Mouse (Mus musculus) cerebellum, adult 11 months (tissue): ENCODE measurements at regions not wholly inside any gene's neighbourhood (a gene's known extent, or its start where the extent isn't known, plus 50 kb on each side); places are given as distances from the start of the nearest gene placed in this dataset.

ENCODE experiments used
- DNase-seq: peaks from one replicate; pipeline ENCODE4 v3.0.0; 2022

- DNase-seq = no peak
These were observed 142.0 kb upstream of the Hnrnpa3 start for GRCm38 (mm10) chr2:75517096-75517495.

GRCm38 (mm10) chr2:75518607-75519006 lies 140.5 kb upstream of the Hnrnpa3 start:
- peak; percentile 27 for DNase-seq

GRCm38 (mm10) chr2:75525562-75525961 lies 133.5 kb upstream of the Hnrnpa3 start:
- DNase-seq = no peak

GRCm38 (mm10) chr2:75528706-75529105 lies 130.4 kb upstream of the Hnrnpa3 start:
- DNase-seq = no peak

GRCm38 (mm10) chr2:75538114-75538513 lies 120.9 kb upstream of the Hnrnpa3 start:
- no peak for DNase-seq

- DNase-seq = no peak
These were observed 119.3 kb upstream of the Hnrnpa3 start for GRCm38 (mm10) chr2:75539726-75540125.

- DNase-seq = no peak
These were observed 116.7 kb upstream of the Hnrnpa3 start for GRCm38 (mm10) chr2:75542331-75542730.

GRCm38 (mm10) chr2:75542781-75543180 lies 116.3 kb upstream of the Hnrnpa3 start:
- DNase-seq = no peak

- no peak for DNase-seq
These were observed 113.1 kb upstream of the Hnrnpa3 start for GRCm38 (mm10) chr2:75545971-75546370.

- DNase-seq = no peak
These were observed 103.4 kb upstream of the Hnrnpa3 start for GRCm38 (mm10) chr2:75555676-75556075.

- no peak for DNase-seq
These were observed 102.3 kb upstream of the Hnrnpa3 start for GRCm38 (mm10) chr2:75556744-75557143.

- DNase-seq = no peak
These were observed 101.7 kb upstream of the Hnrnpa3 start for GRCm38 (mm10) chr2:75557392-75557791.

GRCm38 (mm10) chr2:75559920-75560319 lies 99.1 kb upstream of the Hnrnpa3 start:
- DNase-seq = no peak

- no peak for DNase-seq
These were observed 95.7 kb upstream of the Hnrnpa3 start for GRCm38 (mm10) chr2:75563253-75563913.

GRCm38 (mm10) chr2:75564809-75565208 lies 94.3 kb upstream of the Hnrnpa3 start:
- DNase-seq = no peak

- DNase-seq = no peak
These were observed 91.9 kb upstream of the Hnrnpa3 start for GRCm38 (mm10) chr2:75567131-75567530.

GRCm38 (mm10) chr2:75569756-75570155 lies 89.3 kb upstream of the Hnrnpa3 start:
- DNase-seq = no peak

- no peak for DNase-seq
These were observed 88.8 kb upstream of the Hnrnpa3 start for GRCm38 (mm10) chr2:75570246-75570645.

GRCm38 (mm10) chr2:75584975-75585374 lies 74.1 kb upstream of the Hnrnpa3 start:
- DNase-seq = no peak

- DNase-seq = no peak
These were observed 70.5 kb upstream of the Hnrnpa3 start for GRCm38 (mm10) chr2:75588572-75588971.

- no peak for DNase-seq
These were observed 69.6 kb upstream of the Hnrnpa3 start for GRCm38 (mm10) chr2:75589452-75589851.

- peak; percentile 61 for DNase-seq
These were observed 68.9 kb upstream of the Hnrnpa3 start for GRCm38 (mm10) chr2:75590175-75590574.

GRCm38 (mm10) chr2:75600511-75600910 lies 58.5 kb upstream of the Hnrnpa3 start:
- no peak for DNase-seq

GRCm38 (mm10) chr2:75603175-75603871 lies 55.7 kb upstream of the Hnrnpa3 start:
- peak; percentile 51 for DNase-seq

GRCm38 (mm10) chr2:75605634-75606033 lies 53.4 kb upstream of the Hnrnpa3 start:
- peak; percentile 44 for DNase-seq
